Mouse (Mus musculus) MEL (cell line): ENCODE data around the gene P2rx1. TPM values are rescaled to one million over a fixed set of nuclear protein-coding genes. Genes with fewer than 3 reads are reported as not detected.
A peak's percentile ranks its signal among the peaks of the same experiment; 100 is the strongest.

Experiments
- DNase-seq: peaks from one replicate; pipeline ENCODE4 v3.0.0; 2011; ENCODE audit warnings: low read depth, low spot score
- H3K27ac ChIP-seq: 2 replicates; pipeline ENCODE4 v1.5.1; 2012; ENCODE audit warnings: low read depth, mild to moderate bottlenecking, control low read depth, low read length, moderate library complexity; ENCODE audit not compliant: control insufficient read depth
- H3K27me3 ChIP-seq, 2 experiments: fragments of 150-350 bp in 1 of 2; sonication (generic) in 1 of 2; 2 replicates each; pipeline ENCODE4 v1.6.1; 2012; ENCODE audit warnings: low read length in 2 of 2, mild to moderate bottlenecking in 2 of 2, improper control_type of control experiment in 1 of 2, moderate library complexity in 1 of 2; ENCODE audit not compliant: insufficient read depth in 2 of 2, control insufficient read depth in 1 of 2
- H3K36me3 ChIP-seq, 2 experiments: 2 replicates each; pipeline ENCODE4 v1.6.1; 2012 to 2014; ENCODE audit warnings: low read length in 2 of 2, improper control_type of control experiment in 1 of 2, inconsistent platforms in 1 of 2, mild to moderate bottlenecking in 1 of 2; ENCODE audit not compliant: insufficient read depth in 2 of 2, control insufficient read depth in 1 of 2
- H3K4me1 ChIP-seq, 2 experiments: fragments of 150-350 bp in 1 of 2; sonication (generic) in 1 of 2; 2 replicates each; pipeline ENCODE4 v1.6.1; 2012; ENCODE audit warnings: low read length in 2 of 2, improper control_type of control experiment in 1 of 2, mild to moderate bottlenecking in 1 of 2; ENCODE audit not compliant: insufficient read depth in 2 of 2, control insufficient read depth in 1 of 2
- H3K4me3 ChIP-seq, 2 experiments: fragments of 150-350 bp in 1 of 2; sonication (generic) in 1 of 2; 2 replicates each; pipeline ENCODE4 v1.5.1; 2012; ENCODE audit warnings: low read depth in 2 of 2, low read length in 2 of 2, mild to moderate bottlenecking in 2 of 2, moderate library complexity in 2 of 2, control low read depth in 1 of 2, improper control_type of control experiment in 1 of 2; ENCODE audit not compliant: control insufficient read depth in 1 of 2, insufficient read depth in 1 of 2
- H3K79me2 ChIP-seq: 2 replicates; pipeline ENCODE4 v1.6.1; 2012; ENCODE audit warnings: mild to moderate bottlenecking, low read length, moderate library complexity; ENCODE audit not compliant: control insufficient read depth, poor library complexity, insufficient read depth
- H3K9ac ChIP-seq: 2 replicates; pipeline ENCODE4 v1.6.1; 2012; ENCODE audit warnings: low read depth, mild to moderate bottlenecking, control low read depth, low read length, moderate library complexity; ENCODE audit not compliant: control insufficient read depth, poor library complexity, severe bottlenecking
- H3K9me3 ChIP-seq: fragments of 150-350 bp; sonication (generic); replicated peaks from 2 replicates; pipeline ENCODE4 v1.6.1; 2012; ENCODE audit warnings: mild to moderate bottlenecking, low read length, improper control_type of control experiment, moderate library complexity; ENCODE audit not compliant: insufficient read depth
- CHD1 ChIP-seq: IDR thresholded peaks from 2 replicates; pipeline ENCODE4 v1.6.1; 2012; ENCODE audit warnings: low read depth, mild to moderate bottlenecking, inconsistent platforms, low read length, improper control_type of control experiment
- CTCF ChIP-seq, 3 experiments: IDR thresholded peaks in 2 of 3; conservative IDR thresholded peaks in 1 of 3; 2 replicates each; pipeline ENCODE4 v1.5.1; 2011 to 2012; ENCODE audit warnings: low read length in 3 of 3, low read depth in 2 of 3, mild to moderate bottlenecking in 2 of 3, improper control_type of control experiment in 1 of 3, inconsistent platforms in 1 of 3, mixed read lengths in 1 of 3, moderate library complexity in 1 of 3; ENCODE audit not compliant: control insufficient read depth in 1 of 3, insufficient read depth in 1 of 3, poor library complexity in 1 of 3, severe bottlenecking in 1 of 3
- E2F4 ChIP-seq: IDR thresholded peaks from 2 replicates; pipeline ENCODE4 v1.6.1; 2011; ENCODE audit warnings: low read depth, low read length, improper control_type of control experiment, borderline replicate concordance
- ETS1 ChIP-seq: IDR thresholded peaks from 2 replicates; pipeline ENCODE4 v1.6.1; 2012; ENCODE audit warnings: low read depth, mild to moderate bottlenecking, inconsistent platforms, low read length, improper control_type of control experiment, moderate library complexity
- GATA1 ChIP-seq: IDR thresholded peaks from 2 replicates; pipeline ENCODE4 v1.6.1; 2011; ENCODE audit warnings: low read depth, low read length, improper control_type of control experiment
- HCFC1 ChIP-seq: IDR thresholded peaks from 2 replicates; pipeline ENCODE4 v1.6.1; 2012; ENCODE audit warnings: low read depth, mild to moderate bottlenecking, inconsistent platforms, low read length, improper control_type of control experiment, moderate library complexity
- JUND ChIP-seq: IDR thresholded peaks from 2 replicates; pipeline ENCODE4 v1.6.1; 2011; ENCODE audit warnings: low read depth, mild to moderate bottlenecking, improper control_type of control experiment, low read length
- KAT2A ChIP-seq: conservative IDR thresholded peaks from 2 replicates; pipeline ENCODE4 v1.6.1; 2012; ENCODE audit warnings: low read depth, low read length, improper control_type of control experiment, inconsistent platforms
- MAFK ChIP-seq: IDR thresholded peaks from 2 replicates; pipeline ENCODE4 v1.6.1; 2011; ENCODE audit warnings: low read depth, mild to moderate bottlenecking, low read length, improper control_type of control experiment, borderline replicate concordance
- MAX ChIP-seq: IDR thresholded peaks from 2 replicates; pipeline ENCODE4 v1.6.1; 2011; ENCODE audit warnings: low read length, improper control_type of control experiment
- MEF2A ChIP-seq: IDR thresholded peaks from 2 replicates; pipeline ENCODE4 v1.6.1; 2014; ENCODE audit warnings: low read depth, mild to moderate bottlenecking, inconsistent platforms, low read length, improper control_type of control experiment; ENCODE audit not compliant: poor library complexity, insufficient replicate concordance, severe bottlenecking; ENCODE audit errors: extremely low read depth
- MXI1 ChIP-seq: IDR thresholded peaks from 2 replicates; pipeline ENCODE4 v1.6.1; 2011; ENCODE audit warnings: mild to moderate bottlenecking, low read depth, low read length, improper control_type of control experiment
- MYB ChIP-seq: IDR thresholded peaks from 2 replicates; pipeline ENCODE4 v1.6.1; 2011; ENCODE audit warnings: mild to moderate bottlenecking, low read depth, low read length, improper control_type of control experiment
- MYC ChIP-seq: IDR thresholded peaks from 2 replicates; pipeline ENCODE4 v1.6.1; 2011; ENCODE audit warnings: low read depth, mild to moderate bottlenecking, low read length, improper control_type of control experiment, moderate library complexity
- POLR2A ChIP-seq, 2 experiments: IDR thresholded peaks; 2 replicates each; pipeline ENCODE4 v1.6.1; 2011 to 2012; ENCODE audit warnings: low read length in 2 of 2, mild to moderate bottlenecking in 2 of 2, control low read depth in 1 of 2, improper control_type of control experiment in 1 of 2, low read depth in 1 of 2, moderate library complexity in 1 of 2; ENCODE audit not compliant: control insufficient read depth in 1 of 2, insufficient read depth in 1 of 2, poor library complexity in 1 of 2
- POLR2AphosphoS5 ChIP-seq: IDR thresholded peaks from 2 replicates; pipeline ENCODE4 v1.6.1; 2012; ENCODE audit warnings: low read depth, borderline replicate concordance, mild to moderate bottlenecking, inconsistent platforms, low read length, moderate library complexity, mixed read lengths
- TAL1 ChIP-seq: IDR thresholded peaks from 2 replicates; pipeline ENCODE4 v1.6.1; 2012; ENCODE audit warnings: mild to moderate bottlenecking, inconsistent platforms, low read length, moderate library complexity, mixed read lengths
- TCF12 ChIP-seq: IDR thresholded peaks from 2 replicates; pipeline ENCODE4 v1.6.1; 2014; ENCODE audit warnings: low read depth, mild to moderate bottlenecking, inconsistent platforms, low read length, improper control_type of control experiment, moderate library complexity
- polyA plus RNA-seq, 2 experiments: library from polyadenylated mRNA; stranded (reverse) in 1 of 2; unstranded in 1 of 2; fragments of >175 nt in 1 of 2; fragments of >200 nt in 1 of 2; gene quantifications; 2 replicates each; pipeline versions ENCODE4 v1.2.1 to v1.2.4; 2012; ENCODE audit warnings: low replicate concordance in 2 of 2, low read depth in 1 of 2; ENCODE audit not compliant: insufficient read length in 2 of 2, insufficient read depth in 1 of 2, missing spikeins in 1 of 2
- total RNA-seq: library from RNA; depleted of rRNA; stranded (reverse); fragments of 300-350 nt; gene quantifications from 2 replicates; pipeline ENCODE4 v1.2.3, GENCODE M21; 2012

P2rx1 gene
- total and polyA plus RNA-seq, 3 experiments: 3.0 to 8.1 TPM; not detected in 1

DNA sequence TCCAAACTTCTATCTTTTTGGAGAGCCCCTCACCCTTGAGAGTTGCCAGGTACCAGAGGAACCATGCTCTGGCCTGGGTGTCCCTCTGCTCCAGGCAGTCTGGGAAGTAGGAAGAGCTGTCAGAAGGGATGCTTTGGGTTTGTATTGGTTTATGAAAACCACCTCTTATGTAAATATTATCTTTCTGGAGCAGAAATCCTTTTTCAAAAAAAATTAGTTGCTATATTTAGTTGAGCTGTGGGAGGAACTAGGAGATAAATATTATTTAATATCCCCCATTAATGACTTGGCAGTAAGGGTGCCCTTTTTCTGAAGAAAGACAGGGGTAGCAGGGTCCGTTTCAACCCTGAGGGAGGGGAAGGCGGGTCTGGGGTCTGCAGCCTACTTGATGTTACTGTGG lies 36.5 kb upstream of the P2rx1 start (continued):
- TF ChIP-seq MAX: no peak
- TF ChIP-seq GATA1: peak; percentile 57
- TF ChIP-seq POLR2A (IDR thresholded peaks at IDR 0.05; ENCODE audit: control insufficient read depth in 1 of 2, insufficient read depth in 1 of 2, low read depth in 1 of 2, low read length in 2 of 2, poor library complexity in 1 of 2): no peak
- TF ChIP-seq ETS1: peak; percentile 33; the same call in 1 of the 2 replicates
- no peak for TF ChIP-seq HCFC1
- TF ChIP-seq KAT2A: no peak
- TF ChIP-seq E2F4: no peak
- peak; percentile 90; the same call in 1 of the 2 replicates for TF ChIP-seq MEF2A

DNA sequence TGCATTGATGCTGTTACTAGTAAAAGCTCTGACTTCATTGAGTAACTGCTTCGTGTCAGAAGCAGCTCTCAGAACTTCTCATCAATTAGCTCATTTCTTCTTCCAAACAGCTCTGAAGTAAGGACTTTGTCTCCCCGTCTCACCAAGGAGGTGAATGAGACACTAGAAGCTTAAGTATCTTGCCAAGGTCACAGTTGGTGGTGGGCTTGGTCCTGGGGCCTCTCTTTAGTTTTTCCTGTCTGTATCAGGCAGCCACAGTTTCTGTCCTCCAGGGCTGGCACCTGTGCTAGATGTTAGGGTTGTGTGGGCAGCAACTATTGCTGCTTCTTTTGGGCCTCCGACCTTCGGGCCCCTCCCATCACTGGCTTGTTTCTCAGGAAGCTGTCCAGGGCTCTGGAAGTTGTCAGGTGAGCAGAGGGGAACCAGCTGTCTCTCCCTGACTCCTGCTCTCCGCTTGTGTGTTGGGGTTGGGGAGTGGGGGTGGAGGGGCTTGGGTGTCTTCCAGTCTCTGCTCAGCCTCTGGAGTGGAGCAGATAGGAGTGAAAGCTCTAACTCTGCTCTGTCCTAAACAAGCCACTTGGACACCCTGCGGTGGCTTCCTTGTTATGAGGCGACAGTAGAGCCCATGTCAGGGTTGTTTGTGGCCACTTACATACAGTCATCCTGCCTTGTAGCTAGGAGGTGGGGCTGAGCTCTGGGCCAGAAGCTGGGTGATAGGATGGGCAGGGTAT lies 35.7 kb upstream of the P2rx1 start:
- Histone ChIP-seq H3K9ac (no peak overlapping the region), H3K4me1 (peaks cover 4 to 17% of the 10 kb centered on the region in 2 experiments), H3K9me3 (no peaks in the 10 kb centered on the region), H3K36me3 (peaks cover 0 to 4% of the 10 kb centered on the region in 2 experiments; a peak in 3 of 4 replicates), H3K4me3 (no peak overlapping the region), H3K27me3 (no peaks in the 10 kb centered on the region), H3K79me2 (no peaks in the 10 kb centered on the region; the same call in none of the 2 replicates), H3K27ac (no peak overlapping the region)
- no peak for DNase-seq
- TF ChIP-seq MAFK: no peak
- no peak for TF ChIP-seq POLR2AphosphoS5
- TF ChIP-seq MYB: no peak
- no peak for TF ChIP-seq MYC
- TF ChIP-seq MXI1: no peak
- no peak for TF ChIP-seq TAL1
- no peak for TF ChIP-seq TCF12
- no peak for TF ChIP-seq CTCF (IDR thresholded peaks at IDR 0.05 in 2 of 3, conservative IDR thresholded peaks at IDR 0.05 in 1 of 3; ENCODE audit: control insufficient read depth in 1 of 3, insufficient read depth in 1 of 3, low read depth in 2 of 3, low read length in 3 of 3, poor library complexity in 1 of 3, severe bottlenecking in 1 of 3)
- TF ChIP-seq JUND: no peak
- no peak for TF ChIP-seq CHD1
